Mouse (Mus musculus): Measurements from ENCODE around the gene Entpd8.

DNA sequence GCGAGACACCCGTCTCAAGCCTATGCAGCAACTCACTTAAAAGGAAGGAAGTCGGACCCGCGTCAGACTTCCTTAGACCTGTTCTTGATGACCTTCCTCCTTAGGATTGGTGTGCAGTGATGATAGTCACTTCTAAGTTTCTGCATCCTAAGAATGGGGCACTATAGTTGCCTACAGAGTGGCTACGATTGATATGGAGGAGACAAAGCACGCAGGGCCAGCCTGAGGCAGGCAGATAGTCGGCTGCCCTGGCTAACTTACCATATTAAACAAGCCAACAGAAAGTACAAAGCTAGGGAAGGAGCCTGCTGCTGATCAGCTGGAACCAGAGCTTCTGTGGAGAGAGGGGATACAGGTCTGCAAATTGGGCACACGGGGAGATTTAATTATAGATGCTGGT is 51.5 kb downstream of the Entpd8 start:
- TF ChIP-seq CTCF (IDR thresholded peaks at IDR 0.05; ENCODE audit: control insufficient read depth, insufficient read depth, insufficient read length) (no peak), FOSL1 (IDR thresholded peaks at IDR 0.05; ENCODE audit: insufficient read depth, low read length, poor library complexity, severe bottlenecking) (no peak), USF1 (IDR thresholded peaks at IDR 0.05; ENCODE audit: low read depth) (no peak)
